Mouse (Mus musculus): ENCODE measurements around the gene Fam92b. TPM values are rescaled to one million over a fixed set of nuclear protein-coding genes. Genes with fewer than 3 reads are reported as not detected.
A peak's percentile ranks its signal among the peaks of the same experiment; 100 is the strongest.

The Fam92b gene
- total RNA-seq, 4 experiments from 2014 or later: 0.48 to 1.9 (median 0.86) TPM

DNA sequence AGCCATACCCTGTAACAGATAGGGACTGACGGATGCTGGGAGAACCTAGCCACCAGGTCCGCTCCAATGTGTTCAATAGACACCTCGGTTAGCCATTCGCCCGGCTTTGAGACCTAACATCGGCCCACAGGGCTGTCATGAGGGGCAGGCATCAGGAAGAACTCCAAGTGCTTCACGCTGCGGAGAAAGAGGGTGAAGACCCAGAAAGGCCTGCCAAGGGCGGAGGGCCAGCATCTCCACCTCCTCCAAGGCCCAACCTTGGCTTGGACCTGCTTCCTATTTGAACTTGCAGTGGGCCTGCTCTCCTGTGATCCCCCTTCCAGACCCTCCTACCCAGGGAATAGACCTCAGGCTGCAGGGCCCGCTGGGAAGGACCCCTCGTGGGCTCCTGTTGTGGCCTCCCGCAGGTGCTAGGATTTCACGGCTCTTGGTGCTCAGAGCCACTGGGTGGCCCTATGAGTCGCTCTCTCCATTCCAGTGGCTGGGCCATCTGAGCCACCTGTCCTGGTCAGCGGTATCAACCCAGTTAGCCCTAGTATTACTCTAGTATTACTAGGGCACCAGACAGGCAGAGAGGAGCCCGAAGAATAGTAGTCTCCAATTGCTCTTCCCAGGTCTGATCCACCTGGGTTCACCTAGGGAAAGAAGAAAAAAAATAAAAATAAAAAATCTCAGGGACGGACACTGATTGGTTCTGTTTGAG lies 13.0 kb upstream of the Fam92b start:
- no peak for DNase-seq (ENCODE audit: low spot score in 2 of 2)

- no peak for DNase-seq (ENCODE audit: low spot score in 2 of 2)
Observed at GRCm38 (mm10) chr8:120189440-120189839, 12.2 kb upstream of the Fam92b start.

DNA sequence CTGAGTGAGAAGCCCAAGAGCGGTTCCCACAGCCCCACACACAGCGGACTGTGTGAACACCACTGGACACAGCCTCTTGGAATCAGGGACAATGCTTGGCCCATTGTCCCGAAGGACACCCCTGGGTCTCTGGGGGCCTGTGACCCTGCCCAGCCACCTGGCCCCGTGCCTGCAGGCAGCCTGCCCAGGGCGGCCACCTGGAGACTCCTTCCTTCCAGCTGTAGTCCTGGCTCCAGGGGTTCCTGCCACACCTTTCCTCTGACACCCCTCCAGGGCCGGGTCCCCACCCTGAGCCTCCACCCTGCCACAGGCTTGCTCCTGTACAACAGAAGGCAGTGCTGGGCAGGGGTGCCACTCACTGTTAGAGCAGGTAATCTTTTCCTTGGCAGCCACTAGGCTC lies 11.2 kb upstream of the Fam92b start:
- DNase-seq (ENCODE audit: low spot score in 2 of 2): peak in 1 of 2 experiments; percentile 17

- peak in 1 of 2 experiments; percentile 20 for DNase-seq (ENCODE audit: low spot score in 2 of 2)
Observed at GRCm38 (mm10) chr8:120186454-120186853, 9.2 kb upstream of the Fam92b start.

DNA sequence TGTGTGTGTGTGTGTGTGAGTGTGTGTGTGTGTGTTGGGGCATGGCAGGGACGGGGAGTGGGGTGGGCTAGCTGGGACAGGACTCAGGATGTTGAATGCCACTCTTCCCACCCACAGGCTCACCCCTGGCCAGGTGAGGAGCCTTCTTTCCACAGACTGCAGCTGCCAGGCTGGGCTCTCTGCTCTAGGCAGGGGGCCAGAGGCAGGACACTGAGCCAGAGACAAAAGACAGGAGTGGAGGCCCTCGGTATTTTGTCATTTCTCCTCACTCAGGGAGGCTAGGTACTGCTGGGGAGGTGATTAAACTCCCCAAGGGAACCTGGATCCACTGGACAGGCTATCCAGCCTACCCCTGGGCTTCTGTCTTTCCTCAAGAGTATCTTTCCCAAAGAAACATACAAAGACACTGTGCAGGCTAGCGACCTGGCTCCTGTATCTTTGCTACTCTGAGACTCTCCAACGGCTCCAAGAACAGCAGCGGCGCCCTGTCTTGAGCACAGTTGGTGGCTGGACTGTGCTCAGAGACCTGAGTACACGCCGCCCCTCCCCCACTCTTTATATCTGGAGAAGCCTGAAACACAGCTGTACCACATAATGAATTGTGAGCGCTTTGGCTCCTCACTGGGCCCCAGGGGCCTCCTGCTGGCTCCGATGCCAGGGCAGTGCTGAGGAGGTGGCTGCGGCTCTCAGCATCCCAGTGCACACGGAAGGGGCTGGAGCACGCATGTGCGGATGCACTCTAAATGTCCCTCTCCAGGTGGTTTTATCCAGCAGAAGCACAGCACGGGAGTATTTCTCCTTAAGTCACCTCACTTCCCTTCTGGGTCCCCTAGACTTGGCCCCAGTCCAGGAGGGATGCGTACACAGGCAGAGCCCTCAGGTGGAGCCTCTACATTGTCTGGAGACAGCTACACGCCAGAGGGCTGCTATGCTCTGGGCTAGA lies 7.9 kb upstream of the Fam92b start:
- DNase-seq (ENCODE audit: low spot score in 2 of 2): no peak

DNA sequence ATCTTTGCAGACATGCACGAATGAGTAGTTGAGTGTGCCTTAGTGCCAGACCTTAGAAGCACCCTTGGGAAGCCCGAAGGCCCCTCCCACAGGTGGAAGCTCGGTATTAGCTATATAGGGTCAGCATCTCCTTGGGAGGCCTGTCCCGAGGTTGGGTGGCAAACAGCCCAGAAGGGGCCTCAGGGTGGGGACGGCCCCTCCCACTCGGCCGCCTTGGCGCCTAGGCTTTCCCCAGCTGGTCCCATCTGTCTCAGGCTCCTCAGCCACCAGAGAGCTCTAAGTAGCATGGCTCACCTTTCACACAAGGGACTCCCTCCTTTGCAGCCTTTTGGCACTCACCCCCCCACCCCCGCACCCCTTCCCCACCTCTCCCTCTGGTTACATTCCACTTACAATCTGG lies 7.1 kb upstream of the Fam92b start:
- DNase-seq (ENCODE audit: low spot score in 2 of 2): no peak

GRCm38 (mm10) chr8:120181861-120182414 lies 4.7 kb upstream of the Fam92b start:
- DNase-seq (ENCODE audit: low spot score in 2 of 2): no peak

DNA sequence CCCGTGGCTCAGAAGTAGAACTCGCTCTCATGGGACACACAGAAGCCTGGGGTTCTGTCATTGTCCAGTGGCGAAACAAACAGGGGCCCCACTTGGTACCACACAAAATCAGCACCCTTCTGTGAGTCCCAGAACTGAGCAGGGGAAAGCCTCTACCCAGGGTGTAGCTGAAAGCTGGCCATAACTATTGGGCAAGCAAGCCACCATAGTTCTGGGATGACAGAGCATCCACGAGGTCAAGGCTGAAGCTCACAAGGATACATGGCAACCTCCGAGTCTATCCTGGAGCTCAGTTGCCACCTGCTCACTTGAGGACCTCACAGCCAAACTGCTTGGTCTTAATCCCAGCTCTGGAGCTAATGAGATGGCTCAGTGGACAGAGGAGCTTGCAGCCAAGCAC lies 4.0 kb upstream of the Fam92b start:
- DNase-seq (ENCODE audit: low spot score in 2 of 2): no peak

GRCm38 (mm10) chr8:120180445-120180970 lies 3.2 kb upstream of the Fam92b start:
- DNase-seq (ENCODE audit: low spot score in 2 of 2): no peak

- DNase-seq (ENCODE audit: low spot score in 2 of 2): peak in 1 of 2 experiments; percentile 95
Observed at GRCm38 (mm10) chr8:120179027-120179431, 1.8 kb upstream of the Fam92b start.

DNA sequence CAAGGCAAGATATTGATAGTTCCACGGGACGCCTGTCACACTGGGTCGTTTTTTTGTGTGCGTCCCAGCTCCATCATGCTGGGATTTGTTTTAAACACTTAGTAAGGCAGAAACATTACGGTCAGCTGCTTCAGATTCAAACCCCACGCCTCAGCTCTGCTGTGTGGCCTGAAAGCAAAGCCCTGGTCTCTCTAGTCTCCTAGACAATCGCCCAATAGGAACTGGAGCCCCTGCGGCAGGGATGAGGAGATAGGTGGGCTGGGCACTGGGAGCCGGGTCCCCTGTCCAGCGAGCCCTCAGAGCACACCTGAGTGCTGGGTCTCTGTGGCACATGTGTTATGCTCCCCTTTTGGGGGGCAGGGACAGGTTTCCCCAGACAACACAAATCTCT lies 853 bp upstream of the Fam92b start:
- no peak for DNase-seq (ENCODE audit: low spot score in 2 of 2)

DNA sequence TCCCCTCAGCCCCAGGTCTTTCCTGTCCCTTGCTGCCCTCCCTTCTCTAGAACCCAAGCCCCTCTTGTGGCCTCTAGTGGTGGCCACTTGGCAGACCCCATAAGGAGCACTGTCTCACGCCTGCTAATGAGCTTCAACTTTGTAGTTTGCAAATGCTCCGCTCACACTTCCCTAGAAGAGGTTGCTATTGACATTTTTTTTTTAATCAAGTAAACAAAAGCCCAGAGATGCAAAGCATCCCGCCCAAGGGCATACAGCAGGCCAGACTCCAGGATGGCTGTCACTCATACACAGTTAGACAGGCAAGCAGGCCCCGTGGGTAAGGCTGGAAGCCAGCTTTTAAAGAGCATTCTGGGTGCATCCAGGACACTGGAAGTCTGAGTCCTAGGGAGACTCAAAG lies 661 bp downstream of the Fam92b start:
- no peak for DNase-seq (ENCODE audit: low spot score in 2 of 2)

DNA sequence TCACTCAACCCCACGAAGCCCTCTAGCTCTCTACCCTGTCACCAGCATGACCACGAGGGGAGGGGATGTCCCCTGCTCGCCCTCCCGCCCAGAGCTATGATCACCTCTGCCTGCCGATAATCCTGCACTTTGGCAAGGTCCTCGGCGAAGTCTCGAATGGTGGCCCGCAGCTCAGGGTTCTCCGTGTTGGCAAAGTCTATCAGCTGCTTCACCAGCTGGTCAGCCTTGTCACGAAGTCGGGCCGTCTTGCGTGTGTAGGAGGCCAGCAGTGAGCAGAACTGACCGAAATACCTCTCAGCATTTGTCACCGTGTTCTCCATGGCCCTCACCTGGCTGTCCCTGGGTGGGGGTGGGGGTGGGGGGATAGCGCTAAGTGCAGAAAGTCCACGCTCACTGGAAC lies 2.7 kb downstream of the Fam92b start:
- DNase-seq (ENCODE audit: low spot score in 2 of 2): no peak

GRCm38 (mm10) chr8:120173195-120173594 lies 4.1 kb downstream of the Fam92b start:
- DNase-seq (ENCODE audit: low spot score in 2 of 2): no peak

- DNase-seq (ENCODE audit: low spot score in 2 of 2): no peak
Observed at GRCm38 (mm10) chr8:120169119-120169518, 8.1 kb downstream of the Fam92b start.

DNA sequence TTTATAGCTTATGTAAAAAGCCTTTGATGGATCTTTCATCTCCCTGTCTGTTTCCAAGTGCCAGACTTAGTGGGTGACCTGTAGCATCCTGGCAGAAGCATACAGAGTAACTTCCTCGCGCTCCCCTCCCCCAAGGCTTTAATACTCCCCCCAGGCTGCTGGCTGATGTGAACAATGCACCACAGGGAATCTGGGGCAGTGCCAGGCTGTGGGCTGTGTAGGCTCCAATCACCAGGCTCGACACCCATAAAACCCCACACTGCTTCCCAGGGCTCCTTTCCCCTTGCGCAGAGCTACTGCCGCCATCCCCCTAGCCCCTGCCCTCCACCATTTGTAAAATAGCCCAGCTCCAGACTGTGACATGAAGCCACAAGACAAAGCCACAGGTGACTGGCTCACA lies 9.4 kb downstream of the Fam92b start:
- DNase-seq (ENCODE audit: low spot score in 2 of 2): peak; percentile 45 to 65

DNA sequence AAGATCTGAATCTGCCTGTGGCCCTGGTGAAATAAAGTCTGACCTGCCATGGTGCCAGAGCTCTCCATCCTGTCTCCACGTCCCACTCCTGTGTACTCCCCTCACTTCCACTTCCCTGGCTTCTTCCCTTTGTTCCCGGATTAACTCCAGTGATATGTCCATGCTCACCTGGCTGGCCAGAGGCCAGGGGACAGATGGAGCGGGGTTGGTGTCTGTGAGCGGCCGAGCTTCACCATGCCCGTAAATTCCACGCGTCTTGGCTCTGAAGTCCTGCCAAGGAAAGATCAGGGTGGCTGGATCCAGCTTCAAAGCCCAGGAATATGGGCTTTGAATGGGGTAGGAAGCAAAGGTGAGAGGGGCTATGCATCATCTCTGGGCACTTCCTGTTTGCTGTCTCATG lies 10.1 kb downstream of the Fam92b start:
- DNase-seq (ENCODE audit: low spot score in 2 of 2): no peak

DNA sequence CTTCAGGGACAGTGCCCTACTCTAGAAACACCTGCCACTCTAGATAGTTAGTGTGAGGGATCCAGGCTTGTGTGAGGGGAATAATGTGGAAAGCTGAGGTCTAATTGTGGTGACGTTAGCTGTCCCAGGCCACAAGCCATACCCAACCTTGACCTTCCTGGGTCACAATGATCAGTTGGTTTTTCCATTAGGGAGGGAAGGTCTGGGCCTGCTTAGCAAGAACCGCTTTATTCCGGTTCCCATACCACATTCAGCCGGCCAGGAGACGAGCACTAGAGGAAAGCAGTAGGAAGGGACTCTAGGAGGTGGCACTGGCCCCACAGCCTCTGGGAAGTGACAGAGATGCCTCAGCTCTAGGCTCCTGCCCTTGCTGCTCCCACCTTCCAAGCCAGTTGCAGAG lies 13.2 kb downstream of the Fam92b start:
- no peak for DNase-seq (ENCODE audit: low spot score in 2 of 2)

GRCm38 (mm10) chr8:120163376-120163775 lies 13.9 kb downstream of the Fam92b start:
- no peak for DNase-seq (ENCODE audit: low spot score in 2 of 2)

GRCm38 (mm10) chr8:120162404-120162752 lies 14.9 kb downstream of the Fam92b start:
- no peak for DNase-seq (ENCODE audit: low spot score in 2 of 2)

DNA sequence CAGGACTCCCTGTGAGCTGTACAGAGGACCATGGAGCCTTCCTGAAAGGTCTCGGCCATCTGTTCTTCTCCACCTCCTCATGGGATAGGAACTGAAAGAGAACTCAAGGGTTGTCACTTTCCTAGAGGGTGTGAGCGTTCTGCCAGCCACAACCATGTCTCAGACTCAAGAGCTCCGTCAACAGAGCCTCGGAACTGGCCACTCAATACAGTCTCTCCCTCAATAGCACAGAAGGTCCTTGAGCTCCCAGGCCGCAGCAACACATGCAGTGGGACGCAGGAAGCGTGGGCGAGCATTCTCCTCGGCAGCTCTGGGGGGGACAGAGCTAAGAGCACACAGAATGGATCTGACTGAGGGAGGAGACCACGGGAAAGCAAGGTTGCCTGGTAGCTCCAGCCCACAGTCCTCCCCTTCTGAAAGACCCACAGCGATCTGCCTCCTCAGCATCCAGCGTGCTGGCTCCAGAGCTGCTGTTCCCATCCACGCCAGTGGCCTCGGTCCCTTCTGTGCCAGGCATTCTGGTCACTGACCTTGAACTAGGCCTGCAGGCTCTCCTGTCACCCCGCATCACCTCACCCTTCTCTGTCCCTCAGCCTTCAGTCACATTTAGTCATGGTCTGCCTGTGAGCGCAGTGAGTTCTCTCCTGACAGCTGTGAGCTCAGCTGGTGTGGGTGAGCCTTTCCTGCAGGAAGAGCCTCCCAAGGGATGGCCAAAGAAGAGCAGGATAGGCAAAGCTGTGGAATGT lies 15.4 kb downstream of the Fam92b start:
- DNase-seq (ENCODE audit: low spot score in 2 of 2): no peak
